Mouse (Mus musculus): ENCODE measurements at regions not wholly inside any gene's neighbourhood (a gene's known extent, or its start where the extent isn't known, plus 50 kb on each side); places are given as distances from the start of the nearest gene placed in this dataset.

DNA sequence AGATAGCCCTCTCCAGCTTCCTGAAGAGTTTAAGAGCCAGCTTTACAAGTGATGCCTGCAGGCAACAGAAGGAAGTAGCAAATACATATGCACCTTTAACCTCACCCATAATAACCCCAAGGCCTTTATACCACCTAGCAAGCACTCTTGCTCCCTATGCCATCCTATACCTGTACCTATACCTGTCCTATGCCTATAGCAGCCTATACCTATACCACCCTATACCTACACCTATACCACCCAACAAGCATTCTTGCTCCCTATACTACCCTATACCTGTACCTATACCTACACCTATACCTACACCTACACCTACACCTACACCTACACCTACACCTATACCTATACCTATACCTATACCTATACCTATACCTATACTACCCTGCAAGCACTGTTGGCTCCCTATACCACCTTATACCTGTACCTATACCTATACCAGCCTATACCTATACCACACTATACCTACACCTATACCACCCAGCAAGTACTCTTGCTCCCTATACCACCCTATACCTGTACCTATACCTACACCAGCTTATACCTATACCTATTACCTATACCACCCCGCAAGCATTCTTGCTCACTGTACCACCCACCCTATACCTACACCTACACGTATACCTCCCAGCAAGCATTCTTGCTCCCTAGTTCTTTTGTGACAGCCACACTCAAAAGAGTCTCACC lies 120.9 kb downstream of the Mycn start:
- no peak for ATAC-seq (replicated peaks; ENCODE audit: low FRiP score, poor library complexity, severe bottlenecking)

DNA sequence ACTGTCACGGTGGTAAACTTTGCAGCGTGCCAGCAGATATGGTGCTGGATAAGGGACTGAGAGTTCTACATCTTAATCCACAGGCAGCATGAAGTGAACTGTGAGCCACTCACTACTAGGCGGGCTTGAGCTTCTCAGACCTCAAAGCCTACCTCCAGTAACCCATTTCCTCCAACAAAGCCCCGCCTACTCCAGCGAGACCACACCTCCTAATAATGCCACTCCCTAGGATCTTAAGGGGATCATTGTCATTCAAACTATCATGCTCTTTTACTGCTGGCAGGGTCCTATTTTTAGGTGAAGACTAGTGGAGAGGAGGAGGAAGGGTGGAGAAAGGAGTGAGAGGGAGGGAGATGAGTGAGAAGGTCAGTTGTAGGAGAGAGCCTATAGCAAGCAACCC lies 122.0 kb downstream of the Mycn start:
- ATAC-seq (replicated peaks; ENCODE audit: low FRiP score, poor library complexity, severe bottlenecking): no peak

DNA sequence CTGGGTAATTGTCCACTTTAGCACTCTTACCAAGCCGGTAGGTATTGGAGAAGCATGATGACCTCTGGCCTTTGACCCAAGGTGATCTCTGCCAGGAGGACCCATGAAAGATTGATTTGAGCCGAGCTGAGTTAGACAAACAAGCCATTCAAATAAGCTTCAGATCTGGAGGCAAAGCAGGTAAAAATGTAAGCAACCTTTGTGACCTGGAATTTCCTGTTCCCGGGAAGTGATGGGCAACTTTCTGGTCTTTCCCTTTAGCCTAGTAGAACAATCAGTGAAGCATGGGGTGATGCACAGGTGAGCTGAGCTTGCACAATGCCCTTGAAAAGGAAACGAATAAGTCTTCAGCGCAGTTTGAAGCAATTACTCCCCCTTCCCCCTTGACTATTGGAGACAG lies 127.0 kb downstream of the Mycn start:
- no peak for ATAC-seq (replicated peaks; ENCODE audit: low FRiP score, poor library complexity, severe bottlenecking)

- ATAC-seq (replicated peaks; ENCODE audit: low FRiP score, poor library complexity, severe bottlenecking): no peak
Measured at GRCm38 (mm10) chr12:12812873-12813272, 128.8 kb downstream of the Mycn start.

DNA sequence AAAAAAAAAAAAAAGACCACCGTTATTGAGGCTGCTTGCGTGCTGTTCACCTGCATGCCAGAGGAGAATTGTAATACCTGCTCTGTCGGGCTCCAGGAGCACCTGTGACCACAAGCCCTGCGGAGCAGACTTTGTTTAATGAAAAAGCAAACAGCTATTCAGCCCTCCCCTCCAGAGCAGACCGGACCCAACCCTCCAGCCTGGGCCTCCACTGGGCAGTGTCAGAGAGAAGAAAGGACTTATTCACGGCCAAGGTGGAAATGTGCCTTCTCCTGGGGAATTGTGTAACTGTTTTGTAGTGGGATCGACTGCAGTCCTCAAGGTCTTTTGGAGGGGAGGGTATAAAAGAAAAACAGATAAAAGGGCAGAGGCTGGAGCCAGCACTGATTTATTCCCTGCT lies 130.8 kb downstream of the Mycn start:
- no peak for ATAC-seq (replicated peaks; ENCODE audit: low FRiP score, poor library complexity, severe bottlenecking)

GRCm38 (mm10) chr12:12810159-12810885 lies 131.4 kb downstream of the Mycn start:
- no peak for ATAC-seq (replicated peaks; ENCODE audit: low FRiP score, poor library complexity, severe bottlenecking)

DNA sequence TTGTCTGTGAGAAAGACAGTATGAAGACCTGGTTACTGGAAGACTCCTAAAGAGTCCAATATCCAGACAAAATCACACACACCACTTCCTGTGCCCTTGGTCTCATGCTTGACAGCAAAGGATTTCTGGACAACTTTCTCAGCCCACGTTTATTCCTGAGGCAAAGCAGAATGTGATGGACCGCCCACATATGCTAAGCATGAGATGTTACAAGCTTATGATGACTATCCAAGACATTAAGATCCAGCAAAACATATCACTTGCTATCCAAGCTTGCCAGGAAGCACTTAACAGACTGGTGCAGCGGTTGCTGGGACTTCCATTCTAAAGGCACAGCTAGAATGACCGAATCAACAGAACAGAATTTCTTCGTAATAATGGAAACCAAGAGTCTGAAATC lies 133.6 kb downstream of the Mycn start:
- ATAC-seq (replicated peaks; ENCODE audit: low FRiP score, poor library complexity, severe bottlenecking): no peak

GRCm38 (mm10) chr12:12803602-12804001 lies 138.1 kb downstream of the Mycn start:
- no peak for ATAC-seq (replicated peaks; ENCODE audit: low FRiP score, poor library complexity, severe bottlenecking)

DNA sequence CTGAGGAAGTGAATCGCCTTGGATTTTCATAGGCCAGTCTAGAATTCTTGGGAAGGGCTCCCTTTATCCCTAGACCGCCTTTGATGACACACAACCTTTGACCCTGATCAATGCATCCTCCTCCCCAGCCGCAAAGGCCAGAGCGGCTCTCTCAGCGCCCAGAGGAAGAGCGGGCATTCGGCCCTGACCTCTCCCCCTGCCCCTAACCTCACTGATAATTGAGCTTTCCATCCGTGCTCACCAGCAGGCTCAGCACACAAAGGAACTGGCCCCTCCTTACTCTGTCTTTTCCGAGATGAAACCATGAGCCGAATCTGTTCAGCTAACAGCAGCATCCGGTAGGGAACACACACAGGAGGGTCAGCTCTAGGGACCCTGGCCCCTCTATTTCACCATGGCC lies 139.3 kb downstream of the Mycn start:
- no peak for ATAC-seq (replicated peaks; ENCODE audit: low FRiP score, poor library complexity, severe bottlenecking)

- ATAC-seq (replicated peaks; ENCODE audit: low FRiP score, poor library complexity, severe bottlenecking): no peak
Measured at GRCm38 (mm10) chr12:12801700-12802099, 140.0 kb downstream of the Mycn start.

DNA sequence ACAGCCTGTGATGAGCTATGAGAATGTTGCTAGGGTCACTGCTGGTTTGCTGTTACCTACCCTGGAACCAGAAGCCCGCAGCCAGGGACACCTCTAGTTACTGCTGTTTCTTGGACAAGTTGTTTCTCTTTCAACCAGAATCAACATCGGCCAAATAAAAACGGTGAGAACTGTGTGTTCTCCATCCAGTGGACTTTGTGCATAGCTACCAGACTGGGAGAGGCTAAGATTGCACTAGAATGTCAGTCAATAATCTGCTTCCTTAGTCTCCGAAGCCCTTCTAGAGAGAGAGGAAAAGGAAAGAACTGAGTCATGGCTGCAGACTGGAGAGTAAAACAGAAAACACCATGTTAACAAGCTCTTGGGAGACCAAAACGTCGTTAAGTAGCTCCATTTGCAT lies 141.6 kb downstream of the Mycn start:
- ATAC-seq (replicated peaks; ENCODE audit: low FRiP score, poor library complexity, severe bottlenecking): no peak

GRCm38 (mm10) chr12:12789052-12789451 lies 152.7 kb downstream of the Mycn start:
- ATAC-seq (replicated peaks; ENCODE audit: low FRiP score, poor library complexity, severe bottlenecking): no peak

- no peak for ATAC-seq (replicated peaks; ENCODE audit: low FRiP score, poor library complexity, severe bottlenecking)
Measured at GRCm38 (mm10) chr12:12788263-12788852, 153.4 kb downstream of the Mycn start.

DNA sequence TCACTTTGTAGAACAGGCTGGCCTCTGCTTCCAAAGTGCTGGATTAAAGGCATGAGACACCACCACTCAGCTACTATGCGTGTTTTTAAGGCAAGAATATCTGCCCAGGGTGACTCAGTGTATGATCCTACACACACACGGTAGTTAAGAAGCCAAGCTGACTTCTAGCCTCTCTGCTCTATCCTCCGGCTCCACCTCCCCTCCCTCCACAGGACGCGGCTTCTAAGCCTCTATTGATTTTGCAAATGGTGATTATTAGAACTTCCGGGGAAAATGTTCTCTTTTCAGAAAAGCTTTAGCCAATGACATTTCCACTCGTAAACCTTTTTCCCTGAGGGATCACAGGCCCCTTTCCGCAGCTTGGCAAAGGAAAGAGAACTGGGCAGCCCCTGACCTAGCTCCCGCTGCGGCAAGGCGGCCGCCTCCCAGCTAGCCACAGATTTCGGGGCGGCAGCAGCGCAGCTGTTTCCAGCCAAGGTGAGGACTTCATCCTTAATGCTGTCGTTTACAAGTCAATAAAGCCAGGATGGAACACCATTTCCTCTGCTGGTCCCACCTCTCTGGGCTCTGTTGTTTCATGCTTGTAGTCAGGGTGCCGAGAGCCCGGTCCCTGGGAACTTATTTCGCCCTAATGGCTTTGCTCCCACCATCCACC lies 154.0 kb downstream of the Mycn start:
- ATAC-seq (replicated peaks; ENCODE audit: low FRiP score, poor library complexity, severe bottlenecking): no peak

- ATAC-seq (replicated peaks; ENCODE audit: low FRiP score, poor library complexity, severe bottlenecking): no peak
Measured at GRCm38 (mm10) chr12:12787161-12787560, 154.6 kb downstream of the Mycn start.

DNA sequence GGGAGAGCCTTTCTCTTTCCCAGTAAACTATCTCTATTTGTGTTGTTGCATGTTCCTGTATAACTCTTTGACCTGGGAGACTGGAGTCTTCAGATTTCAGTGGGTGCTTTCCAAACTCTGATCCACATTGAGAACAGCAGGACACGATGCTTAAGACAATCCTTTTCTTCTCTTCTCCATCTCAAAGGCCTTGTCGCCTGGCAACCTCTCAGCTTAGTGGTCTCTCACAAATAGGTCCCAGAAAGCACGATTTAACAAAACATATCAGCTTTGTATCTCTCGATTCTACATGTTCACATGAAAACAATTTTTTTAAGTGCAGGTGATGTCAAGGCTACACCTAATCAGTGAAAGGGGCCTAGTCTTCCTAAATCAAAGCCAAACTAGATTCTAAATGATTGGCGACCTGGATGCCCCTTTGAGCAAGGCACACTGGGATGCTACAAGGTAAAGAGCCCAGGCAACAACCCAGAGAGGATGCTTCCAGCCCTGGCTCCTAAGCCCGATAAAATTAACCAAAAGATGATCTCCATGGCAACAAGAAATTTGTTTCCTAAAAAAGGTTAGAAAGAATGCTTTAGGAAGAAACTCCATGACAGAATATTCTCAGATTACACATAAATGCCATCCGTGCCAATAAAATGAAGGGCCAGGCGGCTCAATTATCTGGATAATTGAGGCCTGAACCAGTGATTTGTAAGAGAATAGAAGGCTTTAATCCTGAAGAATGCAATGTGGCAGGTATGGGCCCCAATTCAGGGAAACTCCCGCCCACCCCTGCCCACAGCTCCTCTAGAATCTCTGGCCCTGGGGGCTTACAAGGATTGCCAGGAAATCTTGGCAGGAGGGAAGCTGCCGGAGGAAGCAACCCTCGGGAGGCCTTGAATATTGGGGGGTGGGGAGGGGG lies 157.8 kb downstream of the Mycn start:
- no peak for ATAC-seq (replicated peaks; ENCODE audit: low FRiP score, poor library complexity, severe bottlenecking)

- no peak for ATAC-seq (replicated peaks; ENCODE audit: low FRiP score, poor library complexity, severe bottlenecking)
Measured at GRCm38 (mm10) chr12:12781526-12781925, 160.2 kb downstream of the Mycn start.

DNA sequence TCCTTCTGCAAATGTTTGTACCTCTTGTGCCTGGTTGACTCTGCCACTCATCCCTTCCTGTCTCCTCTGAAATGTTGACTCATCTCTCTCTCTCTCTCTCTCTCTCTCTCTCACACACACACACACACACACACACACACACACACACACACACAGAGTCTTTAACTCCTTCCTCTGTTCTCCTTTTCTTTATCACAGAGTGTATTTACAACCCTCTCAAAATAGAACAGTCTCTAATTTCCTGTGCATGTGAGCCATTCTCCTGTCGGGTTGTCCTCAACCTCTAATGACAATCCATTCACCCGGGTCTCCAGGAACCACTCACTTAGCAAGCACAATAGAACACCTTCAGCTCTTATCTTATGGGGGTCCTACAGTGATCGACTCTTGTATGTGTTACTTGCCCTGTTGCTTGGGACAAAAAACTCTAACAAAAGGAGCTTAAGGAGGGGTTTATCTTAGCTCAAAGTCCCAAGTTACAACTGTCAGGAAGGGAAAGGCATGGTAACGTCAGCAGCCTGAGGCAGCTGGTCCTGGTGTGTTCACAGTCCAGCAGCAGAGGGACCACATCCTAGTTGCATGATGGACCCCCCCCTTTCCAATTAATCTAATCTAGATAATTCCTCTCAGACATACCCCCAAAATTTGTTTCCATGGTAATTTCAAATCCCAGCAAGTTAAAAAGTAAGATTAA lies 163.0 kb downstream of the Mycn start:
- no peak for ATAC-seq (replicated peaks; ENCODE audit: low FRiP score, poor library complexity, severe bottlenecking)

DNA sequence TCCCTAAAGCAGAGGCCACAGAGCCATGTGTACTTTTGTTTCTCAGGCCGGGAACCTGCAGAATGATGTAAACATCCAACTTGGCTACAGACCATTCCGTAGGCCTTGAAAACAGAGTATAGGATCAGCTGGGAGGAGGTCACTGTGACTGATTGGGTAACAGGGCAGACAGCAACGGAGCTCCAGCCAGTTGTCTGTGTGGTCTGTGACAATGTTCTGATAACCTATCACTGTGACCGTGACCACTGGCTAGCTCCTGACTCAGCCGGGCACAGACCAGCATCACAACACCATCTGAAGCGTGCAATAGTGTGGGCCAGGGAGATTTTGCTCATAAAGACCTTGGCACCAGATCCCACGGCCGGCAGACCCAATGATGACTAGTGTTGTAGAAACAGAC lies 164.3 kb downstream of the Mycn start:
- ATAC-seq (replicated peaks; ENCODE audit: low FRiP score, poor library complexity, severe bottlenecking): no peak
